Mouse (Mus musculus) midbrain, postnatal 0 days (tissue): ENCODE measurements at regions not wholly inside any gene's neighbourhood (a gene's known extent, or its start where the extent isn't known, plus 50 kb on each side); places are given as distances from the start of the nearest gene placed in this dataset.

Experiments
- ATAC-seq: fragments of 200-750 bp; cut with Nextera tagmentation; 2 replicates; pipeline ENCODE4 v1.8.0; 2017; ENCODE audit warnings: moderate number of reproducible peaks, mild to moderate bottlenecking, moderate TSS enrichment, moderate library complexity; ENCODE audit not compliant: low FRiP score
- DNase-seq: peaks from one replicate; pipeline ENCODE4 v3.0.0-alpha.2; 2015; ENCODE audit warnings: low spot score
- H3K27ac ChIP-seq: fragments of 300-500 bp; sonication (generic); 2 replicates; pipeline ENCODE4 v1.5.1; 2014; ENCODE audit warnings: low read depth, mild to moderate bottlenecking, low read length, mixed read lengths
- H3K27me3 ChIP-seq: fragments of 300-500 bp; sonication (generic); 2 replicates; pipeline ENCODE4 v1.6.1; 2014; ENCODE audit warnings: low read length, control low read depth, mixed read lengths; ENCODE audit not compliant: insufficient read depth
- H3K36me3 ChIP-seq: fragments of 300-500 bp; sonication (generic); 2 replicates; pipeline ENCODE4 v1.6.1; 2014; ENCODE audit warnings: low read length, control low read depth, mixed read lengths; ENCODE audit not compliant: insufficient read depth
- H3K4me1 ChIP-seq: fragments of 300-500 bp; sonication (generic); 2 replicates; pipeline ENCODE4 v1.6.1; 2014; ENCODE audit warnings: mild to moderate bottlenecking, control low read depth, antibody characterized with exemption, low read length, mixed read lengths; ENCODE audit not compliant: insufficient read depth
- H3K4me2 ChIP-seq: fragments of 300-500 bp; sonication (generic); 2 replicates; pipeline ENCODE4 v1.6.1; 2014; ENCODE audit warnings: low read depth, mild to moderate bottlenecking, low read length, mixed read lengths; ENCODE audit not compliant: poor library complexity, severe bottlenecking
- H3K4me3 ChIP-seq: fragments of 300-500 bp; sonication (generic); 2 replicates; pipeline ENCODE4 v1.5.1; 2014; ENCODE audit warnings: low read depth, mild to moderate bottlenecking, low read length, moderate library complexity
- H3K9ac ChIP-seq: fragments of 300-500 bp; sonication (generic); replicated peaks from 2 replicates; pipeline ENCODE4 v1.6.1; 2014; ENCODE audit warnings: mild to moderate bottlenecking, low read length, moderate library complexity, mixed read lengths; ENCODE audit not compliant: poor library complexity, severe bottlenecking
- H3K9me3 ChIP-seq: fragments of 300-500 bp; sonication (generic); 2 replicates; pipeline ENCODE4 v1.6.1; 2016; ENCODE audit warnings: low read length, control low read depth
- CTCF ChIP-seq: IDR thresholded peaks from 2 replicates; pipeline ENCODE4 v1.5.1; 2016; ENCODE audit warnings: antibody characterized with exemption, mild to moderate bottlenecking
- WGBS: fragments of 180-500 bp; shearing (Covaris S2); extraction: QIAGEN DNeasy Blood & Tissue Kit; methylation state at CpG from one replicate; pipeline ENCODE4 v1.1.7; 2014; 5-methylcytosine and 5-hydroxymethylcytosine counted together

DNA sequence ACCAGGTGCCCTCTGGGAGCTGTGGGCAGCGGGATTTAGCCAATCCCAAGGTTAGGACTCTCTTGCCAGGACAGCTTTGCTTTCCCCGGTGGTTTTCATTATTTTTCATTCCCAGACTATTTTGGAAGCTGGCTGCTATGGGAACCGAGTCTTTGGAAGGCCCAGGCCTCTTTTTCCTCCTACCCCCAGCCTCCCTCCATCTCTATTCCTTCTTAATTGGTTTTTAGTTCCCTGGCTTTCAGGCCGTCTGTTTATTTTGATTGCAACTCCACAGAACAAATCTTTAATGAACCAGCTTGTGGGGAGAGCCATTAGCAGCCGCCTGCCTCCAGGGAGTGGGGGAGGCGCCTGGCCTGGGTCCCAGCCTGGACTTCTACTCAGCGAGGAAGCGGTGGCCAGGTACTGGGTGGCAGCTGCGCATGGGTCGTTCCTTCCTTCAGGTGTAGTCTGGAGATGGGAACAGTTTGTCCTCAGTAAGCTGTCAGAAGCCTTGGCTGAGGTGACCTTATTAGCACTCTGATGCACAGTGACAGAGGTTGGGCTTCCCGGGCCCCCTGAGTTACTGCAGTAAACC, 91.0 kb upstream of the Haao start:
- Histone ChIP-seq H3K9me3 (no peaks in the 10 kb centered on the region), H3K36me3 (no peaks in the 10 kb centered on the region), H3K4me3 (no peak overlapping the region), H3K4me2 (no peak overlapping the region), H3K9ac (no peak overlapping the region), H3K4me1 (peaks cover 3% of the 10 kb centered on the region; the same call in 1 of the 2 replicates), H3K27me3 (no peaks in the 10 kb centered on the region), H3K27ac (peak overlapping the region; percentile 34; the same call in 1 of the 2 replicates)
- 48% methylated on average over 11 of the region's 11 CpGs for WGBS
- no peak for TF ChIP-seq CTCF
- no peak for ATAC-seq
- DNase-seq = peak; percentile 58

DNA sequence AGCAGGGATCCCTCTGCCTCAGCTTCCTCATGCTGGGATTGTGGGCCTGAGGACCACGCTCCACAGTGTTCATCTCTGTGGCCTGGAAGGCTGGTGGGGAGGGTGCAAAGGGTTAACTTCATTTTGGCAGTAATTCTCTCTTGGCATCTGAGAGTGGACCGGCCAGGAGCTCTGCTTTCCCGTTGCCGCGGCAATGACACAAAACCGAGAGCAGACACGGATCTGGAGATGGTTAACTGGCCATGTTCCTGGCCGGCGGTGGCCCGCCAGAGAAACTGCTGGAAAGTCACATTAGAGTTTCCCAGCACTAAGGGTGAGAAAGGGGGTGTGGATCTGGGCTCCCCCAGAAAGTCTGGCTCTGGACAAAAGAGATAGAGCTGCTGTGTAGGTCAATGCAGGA, 89.8 kb upstream of the Haao start:
- Histone ChIP-seq H3K27ac (0 out of 2 replicates have a peak overlapping the region, but pooled peaks have one; percentile 34), H3K4me3 (no peak overlapping the region), H3K9ac (no peak overlapping the region), H3K27me3 (no peaks in the 10 kb centered on the region), H3K9me3 (no peaks in the 10 kb centered on the region), H3K4me1 (peaks cover 3% of the 10 kb centered on the region; the same call in 1 of the 2 replicates), H3K4me2 (no peak overlapping the region), H3K36me3 (no peaks in the 10 kb centered on the region)
- peak; percentile 80 for DNase-seq
- peak; percentile 72 for ATAC-seq
- 31% methylated on average over 10 of the region's 10 CpGs for WGBS
- no peak for TF ChIP-seq CTCF

DNA sequence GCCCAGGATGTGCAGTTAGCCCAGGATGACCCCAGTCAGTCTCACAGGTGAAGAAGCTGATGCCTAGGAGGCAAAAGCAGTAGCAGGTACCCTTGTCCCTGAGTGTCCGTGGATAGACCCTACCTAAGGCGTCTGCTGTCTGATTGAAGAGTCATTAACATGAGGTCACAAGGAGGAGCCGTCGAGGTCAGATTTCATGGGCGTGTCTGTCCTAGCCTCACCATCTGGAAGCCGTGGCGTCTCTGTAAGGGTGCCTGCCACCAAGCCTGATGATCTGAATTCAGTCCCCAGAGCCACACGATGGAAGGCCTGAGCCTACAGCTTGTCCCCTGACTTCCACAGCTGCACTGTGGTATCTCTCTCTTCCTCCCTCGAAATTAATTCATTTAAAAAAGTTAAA, 88.9 kb upstream of the Haao start:
- ATAC-seq = no peak
- Histone ChIP-seq H3K27me3 (no peaks in the 10 kb centered on the region), H3K9ac (no peak overlapping the region), H3K36me3 (no peaks in the 10 kb centered on the region), H3K9me3 (no peaks in the 10 kb centered on the region), H3K4me3 (no peak overlapping the region), H3K4me1 (peaks cover 3% of the 10 kb centered on the region; the same call in 1 of the 2 replicates), H3K27ac (no peak overlapping the region), H3K4me2 (no peak overlapping the region)
- 73% methylated on average over 9 of the region's 9 CpGs for WGBS
- TF ChIP-seq CTCF = no peak
- no peak for DNase-seq

GRCm38 (mm10) chr17:83935969-83936368, 88.2 kb upstream of the Haao start:
- TF ChIP-seq CTCF = no peak
- WGBS = 67% methylated on average over 1 of the region's 1 CpGs

DNA sequence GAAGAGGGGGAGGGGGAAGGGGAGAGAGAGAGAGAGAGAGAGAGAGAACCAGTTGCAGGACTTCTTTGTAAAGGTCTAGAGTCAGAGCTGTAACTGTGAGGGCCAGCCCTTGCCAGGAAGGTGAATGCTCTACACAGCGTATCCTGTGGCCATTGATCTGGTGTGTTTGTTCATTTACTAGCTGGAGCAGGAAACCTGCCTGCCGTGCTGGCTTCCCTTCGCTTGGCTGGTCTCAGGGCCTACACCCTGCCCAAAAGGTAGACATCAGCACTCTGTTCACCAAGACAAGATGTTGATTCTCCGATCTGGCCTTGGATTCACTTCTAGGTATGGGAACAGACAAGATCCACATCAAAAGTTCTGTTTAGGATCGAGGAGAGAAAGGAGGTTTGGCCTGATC, 87.5 kb upstream of the Haao start:
- DNase-seq = no peak
- 86% methylated on average over 5 of the region's 5 CpGs for WGBS

More at GRCm38 (mm10) chr17:83935969-83936368, 88.2 kb upstream of the Haao start:
- Histone ChIP-seq H3K4me3 (no peak overlapping the region), H3K4me2 (no peak overlapping the region), H3K27me3 (no peaks in the 10 kb centered on the region), H3K9me3 (no peaks in the 10 kb centered on the region), H3K27ac (no peak overlapping the region), H3K9ac (no peak overlapping the region), H3K4me1 (peaks cover 3% of the 10 kb centered on the region; the same call in 1 of the 2 replicates), H3K36me3 (no peaks in the 10 kb centered on the region)
- ATAC-seq = no peak
- DNase-seq = no peak

DNA sequence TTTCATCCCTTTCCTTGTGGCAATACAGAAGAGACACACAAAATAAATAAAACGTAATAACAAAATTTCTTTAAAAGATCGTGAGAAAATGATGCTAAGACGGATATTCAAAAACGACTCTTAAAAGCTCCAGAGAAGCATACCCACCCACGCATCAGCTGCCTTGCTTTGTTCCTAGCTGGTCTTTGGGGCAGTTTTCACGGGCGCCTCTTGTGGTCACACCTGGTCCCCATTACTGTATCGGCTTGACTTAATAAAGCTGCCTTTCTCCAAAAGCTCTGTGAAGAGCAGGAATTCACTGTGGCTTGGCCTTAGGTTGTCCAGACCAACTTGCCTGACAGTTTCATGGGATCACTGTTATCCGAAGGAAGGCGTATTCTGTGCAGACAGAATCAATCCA, 86.0 kb upstream of the Haao start:
- H3K4me3 ChIP-seq = no peak overlapping the region
- no peak for ATAC-seq

More for the DNA sequence above, 87.5 kb upstream of the Haao start:
- Histone ChIP-seq H3K27ac (no peak overlapping the region), H3K4me1 (peaks cover 3% of the 10 kb centered on the region; the same call in 1 of the 2 replicates), H3K36me3 (no peaks in the 10 kb centered on the region), H3K27me3 (no peaks in the 10 kb centered on the region), H3K9me3 (no peaks in the 10 kb centered on the region), H3K9ac (no peak overlapping the region), H3K4me3 (no peak overlapping the region), H3K4me2 (no peak overlapping the region)
- no peak for ATAC-seq
- TF ChIP-seq CTCF = no peak

More for the DNA sequence above, 86.0 kb upstream of the Haao start:
- Histone ChIP-seq H3K36me3 (no peaks in the 10 kb centered on the region), H3K4me1 (peaks cover 3% of the 10 kb centered on the region; the same call in 1 of the 2 replicates), H3K27me3 (no peaks in the 10 kb centered on the region), H3K4me2 (no peak overlapping the region), H3K9me3 (no peaks in the 10 kb centered on the region), H3K9ac (no peak overlapping the region), H3K27ac (no peak overlapping the region)
- WGBS = 89% methylated on average over 10 of the region's 10 CpGs
- DNase-seq = no peak
- TF ChIP-seq CTCF = no peak
